Mouse (Mus musculus): Measurements from ENCODE around the gene Egfl6.
A peak's percentile ranks its signal among the peaks of the same experiment; 100 is the strongest.

Egfl6 gene

DNA sequence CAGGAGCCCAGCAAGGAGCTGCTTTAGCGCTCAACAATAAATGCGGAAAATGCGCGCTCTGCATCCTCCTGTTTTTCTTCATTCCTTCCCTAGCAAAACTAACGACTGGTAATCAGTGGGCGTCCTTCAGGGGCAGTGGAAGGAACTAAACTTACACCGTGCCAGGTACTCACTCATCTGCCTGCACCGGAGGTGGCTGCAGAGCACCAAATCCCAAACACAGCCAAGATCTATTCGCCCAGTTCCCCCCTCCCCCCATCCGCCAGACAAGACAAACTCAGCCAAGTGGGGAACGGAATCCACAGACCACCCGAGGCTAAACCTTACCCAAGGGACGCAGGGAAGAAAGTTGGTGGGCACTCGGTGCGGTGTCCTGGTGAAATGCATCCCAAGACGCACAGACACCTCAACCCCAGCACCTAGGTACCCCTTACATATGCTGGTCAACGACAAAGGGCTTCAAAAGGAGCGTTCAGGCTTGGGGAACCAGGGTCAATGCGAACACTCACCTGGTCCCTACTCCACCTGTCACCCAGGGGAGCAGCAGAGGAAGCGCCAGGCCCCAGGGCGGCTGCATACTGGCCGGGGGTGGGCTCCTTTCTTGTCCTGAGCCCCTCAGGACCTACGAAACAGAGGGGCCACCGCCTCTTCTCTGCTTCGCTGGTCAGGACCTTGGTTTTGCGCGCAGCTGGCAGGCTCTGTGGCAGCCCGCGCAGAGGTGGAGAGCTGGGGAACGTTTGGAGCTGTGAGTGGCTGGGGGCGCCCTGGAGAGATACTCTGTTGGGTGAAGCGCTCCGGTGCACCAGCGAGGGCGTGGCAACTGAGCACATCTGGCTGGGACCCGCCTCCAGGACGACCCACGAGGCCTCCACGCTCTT lies at the start of gene Egfl6:
Gene Egfl6 (minus strand): TSS at position 774 of the 878 bp plus-strand sequence.
- DNase-seq (ENCODE audit: low spot score in 2 of 2): peak in 1 of 2 experiments; percentile 3

DNA sequence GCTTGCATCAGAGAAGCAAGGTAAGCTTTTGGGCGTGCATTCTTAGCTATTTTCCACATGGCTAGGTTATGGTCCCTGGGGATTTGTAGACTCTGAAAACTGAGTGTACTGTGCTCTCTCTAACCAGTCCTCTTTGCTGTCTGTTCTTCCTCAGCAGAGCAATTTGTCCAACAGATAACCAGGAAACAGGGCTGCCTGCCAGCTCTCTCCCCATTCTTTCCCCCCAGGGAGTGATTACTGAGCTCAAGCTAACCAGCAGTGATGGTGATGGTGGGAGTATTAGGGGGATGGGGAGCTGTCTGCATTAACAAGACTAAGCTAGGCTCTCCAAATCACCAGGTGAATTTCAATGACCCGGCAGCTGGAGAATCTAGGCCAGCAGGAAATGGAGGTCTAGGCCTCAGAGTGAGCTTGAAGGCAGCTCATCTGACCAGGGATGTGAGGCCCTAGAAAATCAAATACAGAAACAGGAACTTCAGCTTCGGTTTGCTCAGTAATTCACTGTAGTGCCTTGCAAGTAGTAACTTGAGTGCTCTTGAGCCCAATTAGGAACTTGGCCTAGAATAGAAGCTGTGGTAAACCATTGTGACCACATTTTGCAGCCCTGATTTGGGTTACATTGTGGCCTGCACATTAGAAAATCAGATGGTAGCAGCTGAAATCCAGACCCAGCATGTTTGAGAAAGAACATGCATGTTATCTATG lies 41.5 kb upstream of the Egfl6 start:
- no peak for DNase-seq (ENCODE audit: low spot score in 2 of 2)

DNA sequence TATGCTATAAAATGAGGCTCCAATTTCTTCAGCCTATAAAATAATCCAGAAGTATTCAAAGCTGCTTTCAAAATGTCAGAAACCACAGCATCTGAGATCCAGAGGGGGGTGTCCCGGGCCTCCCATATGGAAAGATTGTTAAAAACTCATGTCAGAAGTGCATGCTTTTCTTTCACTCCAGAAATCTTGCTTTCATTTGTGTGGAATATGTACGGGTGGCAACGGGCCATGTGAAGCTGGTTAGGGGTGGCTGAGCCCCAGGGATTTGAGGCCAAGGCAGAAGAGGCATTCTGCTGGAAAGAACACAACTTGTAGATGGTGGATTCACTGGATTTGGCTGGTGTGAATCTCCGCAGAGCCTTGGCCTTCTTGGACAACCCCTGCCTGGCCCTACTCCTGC lies 40.7 kb upstream of the Egfl6 start:
- DNase-seq (ENCODE audit: low spot score in 2 of 2): no peak

DNA sequence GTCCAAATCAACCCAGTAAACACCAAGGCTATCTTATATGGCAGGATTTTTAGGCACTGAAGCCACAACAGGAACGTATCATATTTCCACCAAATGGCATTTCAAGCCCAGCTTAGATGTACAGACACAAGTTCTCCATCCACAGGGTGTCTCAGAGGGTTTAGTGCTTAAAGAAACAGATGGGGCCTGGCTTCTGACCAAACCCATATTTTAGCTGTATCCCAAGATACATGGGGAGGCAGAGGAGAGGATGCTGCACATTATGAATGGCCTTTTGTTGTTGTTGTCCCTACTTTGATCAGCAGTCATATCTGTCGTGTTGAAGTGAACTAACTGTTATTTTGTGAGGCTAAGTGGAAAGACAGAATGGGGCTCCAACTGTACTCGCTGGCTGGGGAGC lies 37.7 kb upstream of the Egfl6 start:
- DNase-seq (ENCODE audit: low spot score in 2 of 2): no peak

DNA sequence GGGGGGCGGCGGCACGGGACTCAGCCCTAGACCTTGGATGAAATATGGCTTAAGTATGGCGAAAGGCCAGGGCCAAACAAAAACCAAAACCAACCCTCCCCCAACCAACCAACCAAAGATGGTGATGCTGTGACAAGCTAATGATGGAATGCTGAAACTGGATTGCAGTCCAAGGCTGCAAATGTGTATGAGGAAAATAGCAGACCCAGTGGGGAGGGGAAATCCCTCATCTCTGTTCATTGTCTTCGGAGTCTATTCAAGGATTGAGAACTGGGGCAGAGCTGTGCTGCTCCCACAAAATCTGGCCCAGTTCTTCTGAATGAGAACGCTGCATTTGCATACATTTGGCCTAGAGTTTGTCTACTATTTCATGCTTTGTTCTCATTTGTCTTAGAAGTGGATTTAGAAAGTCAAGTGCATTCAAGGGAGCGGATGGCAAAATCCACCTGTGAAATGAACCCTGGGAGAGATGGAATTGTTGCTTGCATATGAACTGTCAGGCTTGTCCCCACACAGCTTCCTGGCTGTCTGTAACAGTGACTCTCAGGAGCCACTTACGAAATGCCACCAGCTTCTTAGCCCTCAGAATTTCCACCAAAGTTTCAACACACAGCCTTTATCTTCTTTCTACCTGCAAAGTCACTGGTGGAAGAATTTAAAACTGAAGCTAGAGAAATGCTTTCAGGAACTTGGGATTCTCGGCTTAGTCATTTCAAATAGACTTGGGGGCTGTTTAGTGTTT lies 36.2 kb upstream of the Egfl6 start:
- DNase-seq (ENCODE audit: low spot score in 2 of 2): peak; percentile 4 to 7

DNA sequence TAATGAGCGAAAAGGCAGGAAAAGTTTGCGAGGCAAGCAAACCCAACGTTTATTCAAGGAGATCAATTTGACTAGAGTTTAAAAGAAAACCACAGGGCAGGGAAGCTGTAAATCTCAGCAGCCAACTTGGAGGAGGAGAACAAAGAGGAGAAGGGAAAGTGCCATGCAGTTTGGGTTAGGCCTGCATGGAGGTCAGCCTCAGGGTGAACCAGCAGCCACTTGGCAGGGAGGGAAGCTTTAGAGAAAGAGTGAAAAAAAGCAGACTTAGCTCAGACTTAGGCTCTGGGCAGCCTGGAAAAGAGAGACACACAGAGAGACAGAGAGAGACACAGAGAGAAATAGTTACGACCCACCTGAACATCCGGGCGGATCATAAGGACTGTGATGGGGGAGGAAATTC lies 35.4 kb upstream of the Egfl6 start:
- DNase-seq (ENCODE audit: low spot score in 2 of 2): no peak

DNA sequence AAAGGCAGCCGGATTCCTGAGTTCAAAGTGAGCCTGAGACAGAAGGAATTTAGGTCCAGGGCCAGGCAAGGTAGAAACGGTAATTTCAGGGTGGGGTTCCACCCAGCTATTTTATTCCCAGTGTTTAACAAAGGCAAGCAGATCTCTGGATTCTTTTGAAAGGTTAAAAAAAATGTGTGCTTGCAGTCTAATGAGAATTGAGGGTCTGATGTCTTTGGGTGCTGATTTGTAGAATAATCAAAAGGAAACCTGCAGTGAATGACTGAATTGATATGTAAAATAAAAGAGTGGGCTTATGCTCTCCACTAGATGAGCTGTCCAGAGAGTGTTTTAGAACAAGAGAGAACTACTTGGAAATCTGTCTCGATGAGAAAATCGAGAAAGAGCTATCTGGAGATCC lies 33.6 kb upstream of the Egfl6 start:
- no peak for DNase-seq (ENCODE audit: low spot score in 2 of 2)

DNA sequence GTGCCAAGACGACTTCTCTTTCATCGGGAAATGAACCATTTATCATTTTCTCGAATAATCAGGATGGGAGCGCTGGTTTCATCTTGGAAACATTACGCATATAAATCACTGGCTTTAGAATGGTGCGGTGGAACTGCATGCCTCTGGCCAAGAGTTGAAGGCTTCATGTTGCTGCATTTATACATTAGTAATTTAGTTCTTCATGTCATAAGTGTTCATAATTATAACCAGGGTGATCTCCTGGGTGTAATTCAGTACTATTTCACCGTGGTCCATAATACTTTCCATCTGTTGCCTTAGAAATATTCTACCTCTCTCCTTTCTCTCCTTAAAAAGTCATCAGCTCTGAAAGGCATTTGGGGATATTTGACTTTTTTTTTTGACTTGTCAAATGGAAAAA lies 29.7 kb upstream of the Egfl6 start:
- no peak for DNase-seq (ENCODE audit: low spot score in 2 of 2)

DNA sequence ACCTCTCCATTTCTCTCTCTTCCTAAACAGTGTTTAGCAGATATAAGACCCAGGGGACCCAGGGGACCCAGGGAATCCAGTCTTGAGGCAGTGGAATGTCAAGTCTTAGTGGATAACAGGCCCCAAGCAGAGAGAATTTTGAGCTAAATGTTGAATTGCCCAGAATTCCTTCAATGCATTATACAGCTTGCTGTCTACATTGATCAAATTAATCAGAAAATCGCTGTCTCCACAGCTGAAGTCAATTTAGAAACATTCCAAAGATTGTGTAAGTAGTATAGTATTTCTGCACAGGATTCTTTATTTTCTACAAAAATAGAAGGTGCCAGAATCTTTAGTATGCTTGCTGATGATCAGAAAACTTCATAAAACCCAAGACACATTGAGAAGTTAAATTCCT lies 9.4 kb downstream of the Egfl6 start:
- no peak for DNase-seq (ENCODE audit: low spot score in 2 of 2)

DNA sequence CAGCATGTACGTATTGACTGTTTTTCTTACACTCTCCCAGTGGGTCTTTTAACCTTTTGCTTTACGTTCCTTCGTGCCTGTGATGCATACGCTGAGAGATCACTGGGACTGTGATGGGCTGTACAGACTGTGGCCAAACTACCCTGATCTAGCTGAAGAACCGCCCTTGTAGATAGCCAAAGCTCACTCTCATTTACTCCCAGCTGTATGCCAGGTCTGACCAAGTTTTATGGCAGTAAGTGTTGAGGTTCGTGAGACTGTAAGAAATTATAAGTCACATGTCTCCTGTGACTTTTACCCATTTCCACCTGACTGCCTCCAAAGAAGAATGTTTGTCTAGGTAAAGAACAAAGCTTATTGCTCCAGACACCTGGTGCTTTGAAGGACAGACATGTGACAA lies 19.5 kb downstream of the Egfl6 start:
- DNase-seq (ENCODE audit: low spot score in 2 of 2): no peak

DNA sequence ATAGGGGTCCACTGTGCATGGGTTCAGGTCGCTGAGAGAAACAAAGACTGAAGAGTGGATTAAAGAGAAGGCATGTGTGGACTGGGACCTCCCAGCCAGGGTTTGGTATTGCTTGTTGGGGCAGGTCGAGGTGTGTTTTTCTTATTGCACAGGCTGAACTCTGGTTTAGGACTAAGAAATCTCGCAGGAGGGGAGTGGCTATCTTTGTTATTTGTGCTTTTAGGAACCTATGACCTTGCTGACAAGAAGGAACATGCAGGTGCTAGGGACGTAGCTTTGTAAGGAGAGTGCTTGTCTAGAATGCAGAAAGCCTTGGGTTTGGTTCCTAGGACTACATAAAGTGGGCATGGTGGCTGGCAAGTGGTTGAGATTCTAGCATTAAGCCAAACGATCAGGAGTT lies 20.1 kb downstream of the Egfl6 start:
- DNase-seq (ENCODE audit: low spot score in 2 of 2): no peak

DNA sequence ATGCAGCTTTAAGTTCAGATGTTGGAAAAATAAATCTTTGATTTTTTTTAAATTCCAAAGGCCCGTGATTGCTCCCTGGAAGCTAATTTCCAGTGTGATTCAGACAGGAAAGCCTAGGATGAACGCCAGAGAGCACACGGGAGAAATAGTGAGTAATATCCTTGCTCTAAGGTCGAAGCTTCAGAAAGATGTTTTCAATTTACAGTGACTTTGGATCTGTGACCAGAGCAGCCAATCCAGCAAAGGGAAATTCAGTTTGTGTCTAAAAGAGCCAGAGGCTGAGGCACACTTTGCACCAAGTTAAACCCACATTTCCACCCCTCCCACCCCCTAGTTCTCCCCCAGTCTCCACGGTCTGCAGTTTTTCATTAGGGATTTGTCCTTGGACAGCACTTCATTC lies 20.6 kb downstream of the Egfl6 start:
- no peak for DNase-seq (ENCODE audit: low spot score in 2 of 2)

DNA sequence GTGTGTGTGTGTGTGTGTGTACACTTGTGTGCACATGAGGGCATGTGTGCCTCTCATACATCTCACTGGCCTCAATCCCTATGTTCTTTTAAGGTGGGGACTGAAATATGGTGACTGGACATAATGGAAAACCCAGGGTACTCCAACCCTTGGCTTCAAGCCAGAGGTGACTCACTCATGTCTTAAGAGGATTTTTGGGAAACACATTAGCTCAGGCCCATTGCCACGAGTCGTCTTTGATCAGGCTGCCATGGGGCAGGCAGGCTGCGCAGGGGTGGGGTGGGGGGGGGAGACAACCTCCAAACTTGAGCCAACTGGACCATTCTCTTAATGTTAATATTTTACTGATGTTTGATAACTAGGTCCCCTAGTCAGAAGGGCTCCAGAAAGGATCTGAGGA lies 26.2 kb downstream of the Egfl6 start:
- no peak for DNase-seq (ENCODE audit: low spot score in 2 of 2)

DNA sequence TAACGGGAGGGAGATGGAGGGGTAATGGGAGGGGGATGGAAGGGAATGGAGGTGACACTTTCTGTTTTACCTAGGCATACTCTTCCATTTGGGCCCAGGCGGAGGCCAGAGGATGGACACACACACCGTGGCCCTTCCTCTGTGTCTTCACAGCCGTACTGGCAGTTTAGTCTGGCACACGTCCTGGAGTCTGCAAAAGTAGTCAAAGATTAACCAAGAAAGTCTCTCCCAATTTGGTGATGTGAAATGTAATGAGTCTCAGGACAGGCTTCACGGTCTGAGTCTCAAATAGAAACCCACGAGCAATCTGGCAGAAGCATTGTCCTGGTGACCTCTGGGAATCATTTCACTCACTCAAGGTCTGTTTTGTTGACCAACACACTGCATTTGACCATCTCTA lies 33.2 kb downstream of the Egfl6 start:
- DNase-seq (ENCODE audit: low spot score in 2 of 2): no peak

DNA sequence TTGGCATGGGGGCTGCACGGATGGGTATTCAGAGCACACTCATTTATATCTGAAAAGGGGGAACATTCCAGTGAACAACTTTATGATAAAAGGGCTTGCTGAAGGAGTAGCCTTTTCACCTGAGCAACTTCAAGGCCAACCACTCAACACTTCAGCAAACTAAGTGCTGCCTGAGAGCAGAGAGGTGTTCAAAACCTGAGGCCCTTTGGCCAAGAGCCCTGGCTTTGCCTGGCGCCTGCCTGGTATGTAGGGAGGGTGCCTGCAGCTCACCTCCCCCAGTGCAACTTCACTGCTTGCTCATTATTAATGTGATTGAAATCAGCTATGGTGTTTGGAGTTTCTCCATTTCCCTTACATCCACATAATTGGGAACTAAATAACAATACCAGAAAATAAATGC lies 39.0 kb downstream of the Egfl6 start:
- DNase-seq (ENCODE audit: low spot score in 2 of 2): no peak

DNA sequence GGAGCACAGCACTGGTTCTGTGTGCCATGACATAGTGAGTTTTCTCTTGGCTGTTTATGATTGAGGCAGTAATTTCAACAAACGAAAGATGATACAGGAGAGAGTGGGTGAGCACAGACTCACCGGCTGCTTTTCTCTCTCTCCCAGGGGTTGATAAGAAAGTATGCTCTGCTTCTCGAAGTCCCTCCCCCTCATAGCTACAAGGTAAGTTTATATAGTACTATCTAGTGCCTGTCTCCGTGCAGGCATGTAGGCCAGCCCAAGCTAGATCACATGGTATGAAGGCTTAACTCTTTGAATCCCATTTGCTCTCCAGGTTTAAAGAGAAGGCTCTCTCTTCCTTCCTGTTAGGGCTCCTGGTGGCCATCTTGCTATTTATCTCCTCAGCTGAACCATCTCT lies 50.4 kb downstream of the Egfl6 start:
- DNase-seq (ENCODE audit: low spot score in 2 of 2): no peak

DNA sequence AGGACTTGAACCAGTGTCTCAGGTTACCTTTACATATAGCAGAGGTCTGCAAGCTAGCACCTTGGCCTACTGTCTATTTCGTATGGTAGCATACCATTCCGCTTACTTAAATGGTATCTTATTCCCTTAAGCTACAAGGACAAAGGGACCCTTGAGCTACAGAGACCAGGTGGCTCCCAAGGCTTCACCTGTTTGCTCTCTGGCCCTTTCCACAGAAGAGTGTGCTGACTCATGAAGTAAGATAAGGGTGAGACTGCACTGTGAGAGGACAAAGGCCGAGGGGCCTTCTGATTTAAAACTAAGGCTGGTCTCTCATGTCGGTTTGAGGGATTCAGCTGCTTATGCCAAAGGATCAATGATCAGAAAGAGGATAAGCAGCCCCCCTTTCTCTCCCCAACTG lies 52.1 kb downstream of the Egfl6 start:
- no peak for DNase-seq (ENCODE audit: low spot score in 2 of 2)

DNA sequence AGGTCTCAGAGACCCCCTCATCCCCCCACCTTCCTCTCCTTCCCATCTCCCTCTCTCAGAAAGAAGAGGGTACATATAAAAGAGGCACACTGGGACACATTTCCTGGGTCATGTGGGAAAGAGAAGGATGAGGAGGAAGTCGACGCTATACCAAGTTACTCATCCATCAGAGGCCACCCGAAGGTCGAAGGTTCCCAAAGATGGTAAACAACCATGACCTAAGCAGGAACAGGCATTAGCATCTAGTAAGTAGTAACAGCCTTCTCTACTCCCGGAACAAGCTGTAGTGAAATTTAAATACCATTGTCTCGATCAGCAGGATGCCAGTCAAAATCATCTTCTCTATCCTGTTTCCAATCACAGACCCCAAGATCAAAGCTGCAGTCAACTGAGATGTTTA lies 53.8 kb downstream of the Egfl6 start:
- no peak for DNase-seq (ENCODE audit: low spot score in 2 of 2)

DNA sequence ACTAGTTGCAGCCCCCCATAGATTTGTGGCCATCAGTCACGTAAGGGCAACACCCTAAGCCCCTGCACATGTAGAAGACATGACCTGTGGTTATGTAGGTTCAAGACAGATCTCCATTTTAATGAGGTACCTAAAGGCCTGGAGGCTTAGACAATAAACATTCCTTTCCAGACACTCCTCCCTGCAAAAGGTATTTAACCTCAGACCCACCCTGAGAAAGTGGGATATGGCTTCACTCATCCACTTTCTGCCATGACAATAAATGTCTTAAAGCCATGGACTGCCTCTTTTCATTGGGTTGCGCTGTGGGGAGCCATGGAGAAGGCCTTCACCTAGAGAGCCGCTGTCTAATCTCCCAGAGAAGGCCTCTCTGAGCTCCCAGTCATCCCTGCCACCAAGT lies 57.4 kb downstream of the Egfl6 start:
- DNase-seq (ENCODE audit: low spot score in 2 of 2): no peak

DNA sequence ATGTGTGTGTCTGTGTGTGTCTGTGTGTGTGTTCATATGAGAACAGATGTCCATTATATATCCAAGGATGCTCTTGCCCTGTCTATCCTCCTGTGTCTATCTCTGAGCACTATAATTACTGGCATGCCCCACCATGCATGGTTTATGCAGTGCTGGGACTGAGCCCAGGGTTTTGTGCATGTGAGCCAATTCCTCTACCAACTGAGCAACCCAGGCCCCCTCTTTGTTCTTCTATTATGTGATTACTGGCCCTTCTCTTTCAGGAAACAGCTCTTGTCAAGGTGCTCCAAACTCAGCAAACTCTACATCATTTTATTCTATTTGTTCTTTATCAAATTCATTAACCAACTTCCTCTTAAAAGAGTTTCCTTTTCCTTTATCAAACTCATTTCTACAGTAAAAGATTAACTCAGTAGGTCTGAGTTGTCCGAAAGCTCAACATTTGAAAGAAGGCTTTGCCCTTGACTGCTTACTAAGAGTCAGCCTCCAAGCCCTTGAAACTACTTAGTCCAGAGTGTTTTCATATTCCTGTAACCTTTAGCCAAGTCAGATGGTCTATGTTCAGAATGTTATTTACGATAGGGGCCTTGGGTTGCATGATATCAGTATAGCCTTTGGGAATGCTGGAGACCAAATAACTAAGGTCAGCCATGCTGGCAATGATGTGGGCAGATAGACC lies 59.7 kb downstream of the Egfl6 start:
- DNase-seq (ENCODE audit: low spot score in 2 of 2): no peak

DNA sequence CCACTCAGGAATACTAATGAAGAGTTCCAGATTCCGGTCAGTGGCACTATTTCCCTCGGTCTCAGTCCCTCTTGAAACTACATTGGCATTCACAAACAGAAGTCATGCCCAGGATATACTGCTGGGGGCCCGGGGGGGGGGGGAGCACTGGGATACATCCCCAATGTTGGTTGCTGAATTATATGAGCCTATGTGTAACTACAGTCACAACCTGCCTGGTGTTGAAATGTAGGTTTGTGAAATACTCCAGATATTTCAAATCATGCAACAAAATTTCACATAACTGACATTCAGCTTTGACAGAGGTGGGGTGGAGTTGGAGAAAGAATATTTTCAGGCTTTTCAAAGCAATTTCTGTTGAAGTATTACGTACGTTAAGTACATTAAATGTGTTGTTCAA lies 64.7 kb downstream of the Egfl6 start:
- DNase-seq (ENCODE audit: low spot score in 2 of 2): no peak

DNA sequence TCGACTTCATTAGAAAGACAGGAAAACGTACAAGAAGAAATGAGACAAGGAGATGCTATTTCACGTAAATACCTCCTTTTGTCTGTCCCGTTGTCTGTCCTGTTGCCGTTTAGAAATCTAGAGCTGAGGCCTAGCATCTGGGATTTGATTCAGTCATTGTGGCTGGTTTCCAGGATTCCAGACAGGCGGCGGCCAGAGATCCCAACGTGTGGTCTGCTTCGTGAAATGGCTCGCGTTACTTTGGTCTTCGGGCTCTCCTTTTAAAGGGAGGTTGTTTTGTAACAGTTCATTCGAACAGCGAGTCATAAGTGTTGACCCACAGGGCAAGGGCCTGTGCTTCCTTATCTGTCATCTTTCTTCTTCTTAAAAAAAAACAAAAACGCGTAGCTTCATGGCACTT lies 67.2 kb downstream of the Egfl6 start, which contains the start of gene Tceanc:
Gene Tceanc (minus strand): TSS at position 223 of the 400 bp plus-strand sequence.
- DNase-seq (ENCODE audit: low spot score in 2 of 2): no peak
